Mouse (Mus musculus) ES-Bruce4 (cell line): ENCODE measurements at regions not wholly inside any gene's neighbourhood (a gene's known extent, or its start where the extent isn't known, plus 50 kb on each side); places are given as distances from the start of the nearest gene placed in this dataset.

Experiments used
- H3K27ac ChIP-seq: 2 replicates; pipeline ENCODE4 v1.5.1; 2012; ENCODE audit warnings: low read length, inconsistent platforms; ENCODE audit not compliant: insufficient read depth
- H3K27me3 ChIP-seq: 2 replicates; pipeline ENCODE4 v1.6.1; 2012; ENCODE audit warnings: mild to moderate bottlenecking, low read length, inconsistent platforms; ENCODE audit not compliant: control insufficient read depth, poor library complexity, insufficient read depth, severe bottlenecking
- H3K36me3 ChIP-seq: 2 replicates; pipeline ENCODE4 v1.6.1; 2012; ENCODE audit warnings: inconsistent platforms, mild to moderate bottlenecking, low read length, moderate library complexity; ENCODE audit not compliant: control insufficient read depth, poor library complexity, insufficient read depth, severe bottlenecking
- H3K4me1 ChIP-seq: one replicate; pipeline ENCODE4 v1.8.1; 2011; ENCODE audit warnings: low read length; ENCODE audit not compliant: control insufficient read depth, insufficient read depth
- H3K4me3 ChIP-seq: 2 replicates; pipeline ENCODE4 v1.5.1; 2011; ENCODE audit warnings: low read depth, mild to moderate bottlenecking, low read length
- H3K9ac ChIP-seq: 2 replicates; pipeline ENCODE4 v1.6.1; 2012; ENCODE audit warnings: low read depth, mild to moderate bottlenecking, inconsistent platforms; ENCODE audit not compliant: poor library complexity, severe bottlenecking
- H3K9me3 ChIP-seq: replicated peaks from 2 replicates; pipeline ENCODE4 v1.6.1; 2012; ENCODE audit warnings: mild to moderate bottlenecking, low read length, inconsistent platforms; ENCODE audit not compliant: control insufficient read depth, poor library complexity, insufficient read depth, severe bottlenecking
- CTCF ChIP-seq: IDR thresholded peaks from one replicate; pipeline ENCODE4 v1.8.1; 2011; ENCODE audit warnings: low read depth, low read length
- EP300 ChIP-seq: IDR thresholded peaks from 2 replicates; pipeline ENCODE4 v1.6.1; 2011; ENCODE audit warnings: low read depth, low read length; ENCODE audit not compliant: insufficient read depth
- POLR2A ChIP-seq: IDR thresholded peaks from one replicate; pipeline ENCODE4 v1.8.1; 2011; ENCODE audit warnings: low read length; ENCODE audit not compliant: insufficient read depth

DNA sequence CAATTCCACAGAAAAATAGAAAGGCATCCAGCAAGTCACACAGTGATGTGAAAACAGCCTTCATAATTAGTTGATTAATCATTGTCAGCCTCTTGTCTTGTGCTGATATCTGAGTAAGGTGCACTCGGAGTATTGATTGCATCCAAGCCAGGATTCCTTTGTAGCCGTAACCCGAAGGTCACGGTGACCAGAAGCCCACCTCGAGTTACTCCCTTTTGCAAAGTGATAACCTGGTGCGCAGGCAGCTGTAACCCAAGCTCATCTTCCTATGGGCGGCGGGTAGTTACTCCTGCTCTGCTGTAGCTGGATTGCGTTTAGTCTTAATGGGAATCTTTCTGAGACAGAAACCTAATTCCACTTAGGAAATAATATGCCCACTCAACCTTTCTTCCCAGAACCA is 107.0 kb downstream of the Qrsl1 start:
- no peaks in the 10 kb centered on the region for H3K9me3 ChIP-seq
- H3K27me3 ChIP-seq: no peaks in the 10 kb centered on the region
- no peaks in the 10 kb centered on the region for H3K36me3 ChIP-seq
- TF ChIP-seq CTCF: no peak
- no peak for TF ChIP-seq EP300
- TF ChIP-seq POLR2A: no peak
- H3K27ac ChIP-seq: no peak overlapping the region
- no peak overlapping the region for H3K9ac ChIP-seq
- no peaks in the 10 kb centered on the region for H3K4me1 ChIP-seq
- no peak overlapping the region for H3K4me3 ChIP-seq

DNA sequence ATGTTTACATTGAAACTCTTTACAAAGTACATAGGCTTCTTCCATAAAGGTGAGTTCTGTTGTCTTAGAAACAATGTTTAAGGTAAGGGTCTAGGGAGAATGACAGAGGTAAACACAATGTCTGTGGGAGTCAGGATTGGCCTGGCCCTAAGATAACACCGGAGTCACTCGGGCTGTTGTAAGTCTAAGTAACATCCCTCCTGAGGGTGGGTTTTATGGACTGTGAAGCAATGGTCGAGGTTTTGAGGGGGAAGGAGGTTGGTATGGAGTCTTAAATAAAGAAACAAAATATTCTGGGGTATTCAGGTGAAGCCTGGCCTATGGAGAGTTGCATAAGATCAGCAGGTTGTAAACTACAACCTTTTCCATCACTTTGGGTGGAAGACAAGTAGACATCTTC is 101.5 kb downstream of the Qrsl1 start:
- no peaks in the 10 kb centered on the region for H3K27me3 ChIP-seq
- no peaks in the 10 kb centered on the region for H3K4me1 ChIP-seq
- H3K4me3 ChIP-seq: no peak overlapping the region
- no peaks in the 10 kb centered on the region for H3K36me3 ChIP-seq
- no peaks in the 10 kb centered on the region for H3K9me3 ChIP-seq
- H3K9ac ChIP-seq: no peak overlapping the region
- TF ChIP-seq EP300 (no peak), CTCF (no peak), POLR2A (no peak)
- no peak overlapping the region for H3K27ac ChIP-seq

DNA sequence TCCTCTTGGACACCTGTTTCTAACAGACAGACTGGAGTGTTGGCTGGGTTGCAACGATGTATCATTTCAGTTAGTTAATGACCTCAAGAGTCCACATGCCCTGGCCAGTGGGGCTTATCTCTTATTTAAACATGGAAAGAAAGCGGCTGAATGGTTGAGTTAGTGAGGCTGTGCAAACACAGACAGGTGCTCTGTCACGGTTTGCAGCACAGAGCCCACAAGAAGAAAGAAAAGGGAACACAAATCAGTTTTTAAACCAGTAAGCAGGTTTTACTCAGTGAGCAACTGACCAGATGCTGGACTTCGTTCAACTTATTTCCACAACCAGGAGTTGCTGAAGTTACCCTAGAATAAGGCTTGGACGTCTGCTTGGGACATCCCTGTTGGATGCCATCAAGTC is 86.3 kb downstream of the Qrsl1 start:
- TF ChIP-seq EP300 (no peak), CTCF (no peak), POLR2A (no peak)
- no peaks in the 10 kb centered on the region for H3K9me3 ChIP-seq
- H3K4me1 ChIP-seq: no peaks in the 10 kb centered on the region
- no peak overlapping the region for H3K9ac ChIP-seq
- H3K27ac ChIP-seq: no peak overlapping the region
- no peak overlapping the region for H3K4me3 ChIP-seq
- H3K27me3 ChIP-seq: no peaks in the 10 kb centered on the region
- no peaks in the 10 kb centered on the region for H3K36me3 ChIP-seq

DNA sequence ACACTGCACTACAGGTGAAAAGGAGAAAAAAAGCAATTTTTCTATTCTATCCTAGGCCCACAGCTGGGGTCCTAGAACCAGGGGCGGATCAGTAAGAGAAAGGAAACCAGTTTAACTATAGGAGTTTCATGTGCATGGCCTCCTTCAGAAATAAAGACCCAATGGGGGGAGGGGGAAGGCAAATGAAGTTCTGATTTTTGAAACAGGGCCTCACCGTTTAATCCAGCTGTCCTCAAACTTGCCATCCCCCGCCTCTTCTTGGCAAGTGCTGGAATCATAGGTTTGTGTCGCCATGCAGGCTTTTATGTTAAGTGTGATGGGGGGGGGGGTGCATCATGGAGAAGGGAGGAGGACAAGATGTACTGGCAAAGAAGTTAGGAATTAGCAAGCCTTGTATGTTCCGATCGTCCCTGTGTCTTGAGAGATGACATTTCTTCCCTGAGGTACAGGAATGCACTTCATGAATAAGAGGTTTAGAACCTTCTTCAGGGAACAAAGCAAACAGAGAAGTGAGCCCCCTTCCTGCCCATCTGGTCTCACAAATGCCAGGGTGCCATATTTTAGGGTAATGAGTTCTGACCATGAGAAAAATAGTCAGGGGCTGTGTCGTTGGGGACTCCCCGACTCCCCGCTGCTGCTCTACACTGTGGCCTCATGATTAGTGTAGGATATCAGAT is 83.9 kb downstream of the Qrsl1 start:
- no peaks in the 10 kb centered on the region for H3K4me1 ChIP-seq
- no peak overlapping the region for H3K4me3 ChIP-seq
- H3K9ac ChIP-seq: no peak overlapping the region
- no peaks in the 10 kb centered on the region for H3K27me3 ChIP-seq
- TF ChIP-seq EP300: no peak
- no peak for TF ChIP-seq POLR2A
- TF ChIP-seq CTCF: no peak
- H3K27ac ChIP-seq: no peak overlapping the region
- H3K36me3 ChIP-seq: no peaks in the 10 kb centered on the region
- no peaks in the 10 kb centered on the region for H3K9me3 ChIP-seq

DNA sequence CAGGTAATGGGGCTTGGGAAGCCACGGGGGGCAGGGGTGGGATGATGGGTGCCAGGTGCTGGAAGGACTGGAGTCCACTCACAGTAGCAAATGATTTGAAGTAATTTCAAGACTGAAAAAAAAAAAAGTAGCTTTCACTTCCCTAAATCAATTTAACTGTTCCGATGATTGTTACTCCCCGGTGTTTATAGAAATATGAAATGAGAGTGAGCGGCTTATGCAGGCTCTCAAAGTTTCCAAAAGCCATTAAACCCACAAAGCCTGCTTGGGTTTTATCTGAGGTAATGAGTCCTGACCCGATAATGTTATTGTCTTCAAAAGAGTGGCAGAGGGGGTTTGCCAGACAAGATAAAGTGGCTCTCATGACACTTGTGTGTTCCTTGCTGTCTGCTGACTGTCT is 82.9 kb downstream of the Qrsl1 start:
- H3K27me3 ChIP-seq: no peaks in the 10 kb centered on the region
- no peaks in the 10 kb centered on the region for H3K9me3 ChIP-seq
- TF ChIP-seq CTCF: no peak
- no peak for TF ChIP-seq POLR2A
- TF ChIP-seq EP300: no peak
- no peaks in the 10 kb centered on the region for H3K4me1 ChIP-seq
- H3K36me3 ChIP-seq: no peaks in the 10 kb centered on the region
- H3K9ac ChIP-seq: no peak overlapping the region
- no peak overlapping the region for H3K27ac ChIP-seq
- no peak overlapping the region for H3K4me3 ChIP-seq

DNA sequence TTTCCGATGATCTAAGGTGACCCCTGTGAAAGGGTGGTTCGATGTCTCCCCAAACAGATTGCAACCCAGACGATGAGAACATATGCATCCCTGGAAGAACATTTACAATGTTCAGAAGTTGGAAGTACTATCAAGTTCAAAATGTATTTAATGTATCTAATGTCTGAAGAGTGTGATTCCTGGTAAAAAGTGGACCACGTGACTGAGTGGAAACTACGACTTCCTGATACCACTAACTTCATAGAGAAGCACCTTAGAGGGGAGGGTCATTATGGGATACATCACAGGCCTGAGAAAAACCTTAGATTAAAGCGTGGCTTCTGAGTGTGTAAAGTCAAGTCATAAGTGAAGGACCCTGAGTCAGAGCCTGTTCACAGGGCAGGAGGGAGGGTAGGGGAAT is 82.1 kb downstream of the Qrsl1 start:
- Histone ChIP-seq H3K9ac (no peak overlapping the region), H3K27me3 (no peaks in the 10 kb centered on the region), H3K9me3 (no peaks in the 10 kb centered on the region), H3K4me1 (no peaks in the 10 kb centered on the region), H3K36me3 (no peaks in the 10 kb centered on the region), H3K27ac (no peak overlapping the region), H3K4me3 (no peak overlapping the region)
- TF ChIP-seq EP300 (no peak), CTCF (no peak), POLR2A (no peak)
